Comparison of ENCODE assay signal across 8 mouse cellular contexts in the genomic region with DNA sequence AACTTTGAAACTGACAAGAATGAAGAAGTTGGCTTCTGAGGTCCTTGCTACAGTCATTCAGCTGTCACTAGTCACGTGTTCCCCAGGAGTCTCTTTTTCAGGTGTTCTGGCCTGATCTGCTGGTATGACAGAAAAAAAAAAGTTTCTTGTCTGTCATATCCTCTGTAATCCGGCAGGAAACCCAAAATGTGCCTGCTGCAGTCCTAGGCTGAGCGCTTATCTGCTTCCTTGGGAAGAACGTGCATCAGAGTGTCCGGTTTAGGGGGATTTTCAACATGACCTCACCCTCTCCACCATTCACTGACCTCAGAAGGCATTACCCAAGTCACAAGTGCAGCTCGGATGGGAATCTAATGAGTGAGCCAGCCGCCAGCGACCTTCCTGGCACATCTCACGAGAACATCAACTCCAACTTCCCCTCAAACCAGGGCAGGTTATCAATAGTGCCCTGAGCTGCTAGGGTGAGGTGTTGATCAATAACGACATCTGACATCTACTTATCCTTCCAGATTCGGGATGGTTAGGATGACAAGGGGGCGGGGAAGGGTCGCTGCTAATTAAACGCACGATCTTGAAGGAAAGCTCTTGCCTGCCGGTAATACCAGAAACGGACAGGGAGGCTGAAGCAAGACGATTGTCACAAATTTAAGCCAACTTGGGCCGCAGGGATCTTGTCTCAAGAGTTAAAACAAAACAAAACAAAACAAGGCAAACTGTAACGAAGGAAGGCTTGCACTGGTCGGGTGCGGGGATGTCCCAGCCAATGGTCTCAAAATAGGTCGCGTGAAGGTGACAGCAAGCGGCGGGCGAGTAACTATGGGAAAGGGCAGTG. TPM values are rescaled to one million over a fixed set of nuclear protein-coding genes. Genes with fewer than 3 reads are reported as not detected.
DNase-seq lines count a peak whose midpoint lies in the region; ATAC-seq and TF ChIP-seq lines count a peak whose summit lies in the region.

No protein-coding gene starts in this region.

- no peaks in the 10 kb centered on the region for H3K27me3 ChIP-seq in liver, adult 2 months (ENCODE audit: control insufficient read depth, insufficient read depth, low read length)
- no peaks in the 10 kb centered on the region for H3K27me3 ChIP-seq in kidney, adult 2 months (replicated peaks; ENCODE audit: control insufficient read depth, insufficient read depth, low read length)
- no peaks in the 10 kb centered on the region for H3K27me3 ChIP-seq in stomach, embryonic 14.5 days (ENCODE audit: control insufficient read depth, insufficient read depth, low read length)

- peaks cover 11% of the 10 kb centered on the region for H3K79me2 ChIP-seq in liver, adult 2 months (ENCODE audit: control insufficient read depth, insufficient read depth, low read length)

- H3K36me3 ChIP-seq in liver, adult 2 months (ENCODE audit: control insufficient read depth, insufficient read depth, low read length) = peaks cover 2% of the 10 kb centered on the region; the same call in 1 of the 2 replicates
- H3K36me3 ChIP-seq in kidney, adult 2 months (ENCODE audit: control insufficient read depth, insufficient read depth, low read length) = no peaks in the 10 kb centered on the region; the same call in 1 of the 2 replicates
- peaks cover 8% of the 10 kb centered on the region for H3K36me3 ChIP-seq in stomach, embryonic 14.5 days (ENCODE audit: control insufficient read depth, insufficient read depth, low read length)

- H3K9me3 ChIP-seq in stomach, embryonic 14.5 days (ENCODE audit: control insufficient read depth, low read depth, low read length) = no peaks in the 10 kb centered on the region

- 4% methylated on average over 27 of the region's 27 CpGs for WGBS in liver, adult 2 months
- 3% methylated on average over 27 of the region's 27 CpGs for WGBS in kidney, adult 2 months
- WGBS in stomach, embryonic 14.5 days = 8% methylated on average over 27 of the region's 27 CpGs

- H3K4me3 ChIP-seq in liver, adult 2 months (ENCODE audit: insufficient read depth, low read depth, low read length) = peak overlapping the region; percentile 88
- H3K4me3 ChIP-seq in kidney, adult 2 months (ENCODE audit: insufficient read depth, low read depth, low read length) = peak overlapping the region; percentile 82
- H3K4me3 ChIP-seq in stomach, embryonic 14.5 days (ENCODE audit: low read depth, low read length) = peak overlapping the region; percentile 97

- peaks cover 15% of the 10 kb centered on the region; the same call in 1 of the 2 replicates for H3K4me1 ChIP-seq in liver, adult 2 months (ENCODE audit: control insufficient read depth, insufficient read depth, low read length)
- H3K4me1 ChIP-seq in kidney, adult 2 months (ENCODE audit: control insufficient read depth, insufficient read depth, low read length) = peaks cover 23% of the 10 kb centered on the region
- H3K4me1 ChIP-seq in stomach, embryonic 14.5 days (ENCODE audit: control insufficient read depth, insufficient read depth, low read length) = peaks cover 46% of the 10 kb centered on the region

- peak; percentile 63 for DNase-seq in liver, adult 2 months (ENCODE audit: extremely low read depth, low read depth, low spot score)
- no peak for DNase-seq in liver
- DNase-seq in c-Kit-positive CD71-positive TER-119-negative erythroid progenitor cells, embryonic 14.5 days (ENCODE audit: low read depth) = peak; percentile 45
- DNase-seq in heart, adult 18-20 months = peak; percentile 61 to 71
- peak; percentile 60 for DNase-seq in kidney, adult 2 months
- peak; percentile 53 to 61 for DNase-seq in lung, postnatal 4 days
- DNase-seq in urinary bladder, postnatal 10 days (ENCODE audit: low spot score) = no peak

- H3K4me2 ChIP-seq in stomach, embryonic 14.5 days (replicated peaks; ENCODE audit: low read depth, low read length) = peak overlapping the region; percentile 74

- peak overlapping the region; percentile 99 for H3K27ac ChIP-seq in liver, adult 2 months (replicated peaks; ENCODE audit: insufficient read depth, low read depth, low read length)
- peak overlapping the region; percentile 97 for H3K27ac ChIP-seq in kidney, adult 2 months (ENCODE audit: insufficient read depth, low read depth, low read length)
- H3K27ac ChIP-seq in stomach, embryonic 14.5 days (ENCODE audit: low read length) = peak overlapping the region; percentile 75; the same call in 1 of the 2 replicates

- 0 out of 2 replicates have a peak, but pooled peaks have one; percentile 3 for TF ChIP-seq CTCF in liver, adult 2 months (IDR thresholded peaks at IDR 0.05; ENCODE audit: low read depth, low read length)
- no peak for TF ChIP-seq CTCF in kidney, adult 2 months (conservative IDR thresholded peaks at IDR 0.05; ENCODE audit: insufficient read depth, insufficient read length, low read depth, low read length)

- peak overlapping the region; percentile 93 for H3K9ac ChIP-seq in liver, adult 2 months (ENCODE audit: low read depth, low read length)
- peak overlapping the region; percentile 95 for H3K9ac ChIP-seq in stomach, embryonic 14.5 days (replicated peaks; ENCODE audit: low read depth, low read length)

- ATAC-seq in stomach, embryonic 14.5 days (ENCODE audit: insufficient number of reproducible peaks, insufficient read depth, low FRiP score, low read depth) = no peak; the same call in 1 of the 2 replicates

- no peak for TF ChIP-seq POLR2A in liver, adult 2 months (IDR thresholded peaks at IDR 0.05; ENCODE audit: extremely low read depth, insufficient read depth, low read length)
- TF ChIP-seq POLR2A in kidney, adult 2 months (IDR thresholded peaks at IDR 0.05; ENCODE audit: low read depth, low read length) = no peak

RNA-seq across cellular contexts. Expression of gene Gna13, which starts 0.8 kb away (rescaled TPM):
- 18.0 and 23.2 TPM in 2 replicates for total RNA-seq in liver, adult 2 months (2014; rRNA removed)
- 10.0 and 13.7 TPM in 2 replicates for polyA plus RNA-seq in liver, adult 2 months (2012; rRNA removed)
- 10 to 100 TPM; 29.0 to 34.3 TPM for total RNA-seq in heart, adult 18-20 months (2021)
- 26.6 and 27.8 TPM in 2 replicates for polyA plus RNA-seq in kidney, adult 2 months (2012; rRNA removed)
- 34.0 and 35.7 TPM in 2 replicates for polyA plus RNA-seq in stomach, embryonic 14.5 days (2014; fragmentation: Nextera tagmentation; extraction: Ambion mirVana)

RNA-seq across cellular contexts. Expression of gene 9930022D16Rik, which starts 51.9 kb away (rescaled TPM):
- not detected in 2 replicates for total RNA-seq in liver, adult 2 months (2014; rRNA removed)
- not detected in 2 replicates for polyA plus RNA-seq in liver, adult 2 months (2012; rRNA removed)
- not detected for total RNA-seq in heart, adult 18-20 months (2021)
- not detected in 2 replicates for polyA plus RNA-seq in kidney, adult 2 months (2012; rRNA removed)
- polyA plus RNA-seq in stomach, embryonic 14.5 days (2014; fragmentation: Nextera tagmentation; extraction: Ambion mirVana) = not detected in 2 replicates

Comparison
In these comparisons a context has a peak if more than half of its experiments do, and no peak if none do; other contexts are left out.
1. DNase-seq: peak in liver, adult 2 months (single experiment), c-Kit-positive CD71-positive TER-119-negative erythroid progenitor cells, embryonic 14.5 days (single experiment), heart, adult 18-20 months (2 of 2), kidney, adult 2 months (single experiment) and lung, postnatal 4 days (2 of 2); none in liver (single experiment) and urinary bladder, postnatal 10 days (single experiment).
2. Peak in every context shown above with its lines, with median percentiles within 50 percentile points of each other: H3K27ac ChIP-seq and H3K4me3 ChIP-seq.